Mouse (Mus musculus): ENCODE results near the gene Tmem98. TPM values are rescaled to one million over a fixed set of nuclear protein-coding genes. Genes with fewer than 3 reads are reported as not detected.
A peak's percentile ranks its signal among the peaks of the same experiment; 100 is the strongest.

Gene Tmem98
- total and polyA plus RNA-seq, 3 experiments: 12.7 to 21.3 (median 18.4) TPM

DNA sequence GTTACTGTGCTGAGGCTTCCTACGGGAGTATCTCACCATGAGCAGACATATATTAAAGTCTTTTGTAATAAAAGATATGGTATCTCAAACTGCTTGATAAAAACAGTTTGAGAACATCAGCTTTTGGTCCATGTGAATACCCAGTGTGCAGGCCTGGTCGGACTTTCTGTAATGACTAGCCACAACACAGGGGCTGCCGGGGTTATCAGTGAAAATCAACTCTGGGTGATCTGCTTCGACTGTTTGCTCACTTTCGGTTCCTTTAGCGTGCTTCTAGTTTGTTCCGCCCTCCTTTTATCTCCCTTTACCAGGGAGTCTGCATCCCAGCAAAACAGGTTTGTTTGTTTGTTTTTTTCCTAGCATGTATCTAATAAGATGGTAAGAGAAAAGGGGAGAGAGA is 26.5 kb upstream of the Tmem98 start:
- Histone ChIP-seq H3K4me3 (replicated peaks in 1 of 3; ENCODE audit: low read depth in 2 of 3, low read length in 2 of 3, poor library complexity in 1 of 3) (no peak overlapping the region), H3K4me1 (ENCODE audit: control insufficient read depth in 1 of 2, insufficient read depth in 2 of 2) (peaks cover 18 to 59% of the 10 kb centered on the region in 2 experiments), H3K9ac (ENCODE audit: insufficient read depth, low read depth) (no peak overlapping the region), H3K36me3 (replicated peaks in 1 of 2; ENCODE audit: control insufficient read depth in 1 of 2, insufficient read depth in 1 of 2, low read length in 1 of 2) (no peaks in the 10 kb centered on the region), H3K9me3 (replicated peaks; ENCODE audit: low read length) (no peaks in the 10 kb centered on the region), H3K4me2 (ENCODE audit: insufficient read depth, low read depth, poor library complexity, severe bottlenecking) (no peak overlapping the region), H3K27me3 (replicated peaks) (no peaks in the 10 kb centered on the region), H3K27ac (ENCODE audit: insufficient read depth, low read depth) (no peak overlapping the region), H3K79me2 (replicated peaks; ENCODE audit: control insufficient read depth, extremely low read depth, insufficient read depth, poor library complexity, severe bottlenecking) (no peaks in the 10 kb centered on the region)
- no peak for DNase-seq (ENCODE audit: extremely low read depth)
- in situ Hi-C loops (cut with MboI; ENCODE audit: low pct_ligation_motif_present, low pct_unique_long_range_greater_than_20kb, low sequenced_read_pairs) (loop anchor here (10.0 kb wide), 1 partner anchor 89 kb away; no protein-coding TSS in a partner anchor), dilution Hi-C loops (cut with MboI; ENCODE audit: extremely low pct_ligation_motif_present, extremely low pct_unique_long_range_greater_than_20kb, low sequenced_read_pairs) (no loop called here)
- TF ChIP-seq IRF4 (IDR thresholded peaks at IDR 0.05; ENCODE audit: low read depth, low read length) (peak; percentile 50; the same call in 1 of the 2 replicates), EP300 (IDR thresholded peaks at IDR 0.05; ENCODE audit: low read length) (0 out of 2 replicates have a peak, but pooled peaks have one; percentile 18), MYC (IDR thresholded peaks at IDR 0.05; ENCODE audit: low read depth, low read length) (no peak), SMC3 (IDR thresholded peaks at IDR 0.05; ENCODE audit: low read depth, low read length) (no peak)

DNA sequence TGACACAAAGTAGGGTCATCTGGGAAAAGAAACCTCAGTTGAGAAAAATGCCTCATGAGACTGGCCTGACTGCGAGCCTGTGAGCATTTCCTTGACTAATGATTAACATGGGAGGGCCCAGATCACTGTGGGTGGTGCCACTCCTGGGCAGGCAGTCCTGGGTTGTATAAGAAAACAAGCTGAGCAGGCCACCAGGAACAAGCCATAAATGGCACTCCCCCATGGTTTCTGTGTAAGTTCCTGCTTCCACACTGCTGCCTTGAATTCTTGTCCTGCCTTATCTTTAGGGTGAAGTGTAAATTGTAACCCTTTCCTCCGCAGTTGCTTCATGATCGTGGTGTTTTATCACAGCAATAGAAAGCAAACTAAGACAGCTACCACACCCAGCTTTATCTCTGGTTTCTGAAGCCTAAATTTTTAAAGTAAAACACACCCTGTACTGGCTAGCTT is 25.7 kb upstream of the Tmem98 start:
- 0 out of 2 replicates have a peak overlapping the region, but pooled peaks have one; percentile 9 for H3K9ac ChIP-seq (ENCODE audit: insufficient read depth, low read depth)
- DNase-seq (ENCODE audit: extremely low read depth): peak; percentile 44
- H3K79me2 ChIP-seq (replicated peaks; ENCODE audit: control insufficient read depth, extremely low read depth, insufficient read depth, poor library complexity, severe bottlenecking): no peaks in the 10 kb centered on the region
- H3K4me3 ChIP-seq (replicated peaks in 1 of 3; ENCODE audit: low read depth in 2 of 3, low read length in 2 of 3, poor library complexity in 1 of 3): no peak overlapping the region
- peaks cover 18 to 53% of the 10 kb centered on the region in 2 experiments for H3K4me1 ChIP-seq (ENCODE audit: control insufficient read depth in 1 of 2, insufficient read depth in 2 of 2)
- H3K27me3 ChIP-seq (replicated peaks): no peaks in the 10 kb centered on the region
- no peak overlapping the region for H3K27ac ChIP-seq (ENCODE audit: insufficient read depth, low read depth)
- H3K36me3 ChIP-seq (replicated peaks in 1 of 2; ENCODE audit: control insufficient read depth in 1 of 2, insufficient read depth in 1 of 2, low read length in 1 of 2): no peaks in the 10 kb centered on the region
- H3K9me3 ChIP-seq (replicated peaks; ENCODE audit: low read length): no peaks in the 10 kb centered on the region
- H3K4me2 ChIP-seq (ENCODE audit: insufficient read depth, low read depth, poor library complexity, severe bottlenecking): no peak overlapping the region
- TF ChIP-seq KAT2A (IDR thresholded peaks at IDR 0.05; ENCODE audit: insufficient replicate concordance, low read length) (no peak), JUN (IDR thresholded peaks at IDR 0.05; ENCODE audit: insufficient read depth, low read depth, low read length) (no peak), USF2 (conservative IDR thresholded peaks at IDR 0.05; ENCODE audit: low read depth, low read length) (no peak), IRF4 (IDR thresholded peaks at IDR 0.05; ENCODE audit: low read depth, low read length) (no peak), MAFK (IDR thresholded peaks at IDR 0.05; ENCODE audit: insufficient replicate concordance, low read length) (no peak), POLR2AphosphoS2 (IDR thresholded peaks at IDR 0.05; ENCODE audit: low read depth, low read length) (no peak), MXI1 (IDR thresholded peaks at IDR 0.05; ENCODE audit: low read depth, low read length) (no peak), NELFE (IDR thresholded peaks at IDR 0.05; ENCODE audit: low read depth, low read length) (no peak), MAZ (IDR thresholded peaks at IDR 0.05; ENCODE audit: low read depth, low read length) (no peak), SMC3 (IDR thresholded peaks at IDR 0.05; ENCODE audit: low read depth, low read length) (no peak), RCOR1 (conservative IDR thresholded peaks at IDR 0.05; ENCODE audit: low read depth, low read length) (no peak), PAX5 (IDR thresholded peaks at IDR 0.05; ENCODE audit: low read length) (no peak)
- dilution Hi-C loops (cut with MboI; ENCODE audit: extremely low pct_ligation_motif_present, extremely low pct_unique_long_range_greater_than_20kb, low sequenced_read_pairs) (no loop called here), in situ Hi-C loops (cut with MboI; ENCODE audit: low pct_ligation_motif_present, low pct_unique_long_range_greater_than_20kb, low sequenced_read_pairs) (loop anchor here (10.0 kb wide), 1 partner anchor 90 kb away; no protein-coding TSS in a partner anchor)
